Mouse (Mus musculus) hindbrain, embryonic 16.5 days (tissue): Measurements from ENCODE around the gene Atxn2. TPM values are rescaled to one million over a fixed set of nuclear protein-coding genes. Genes with fewer than 3 reads are reported as not detected.

Experiments used
- ATAC-seq: fragments of 200-750 bp; cut with Nextera tagmentation; 2 replicates; pipeline ENCODE4 v1.8.0; 2017; ENCODE audit warnings: moderate TSS enrichment, moderate library complexity
- H3K27ac ChIP-seq: fragments of 300-500 bp; sonication (generic); 2 replicates; pipeline ENCODE4 v1.5.1; 2014; ENCODE audit warnings: low read depth, mild to moderate bottlenecking, control low read depth, low read length, moderate library complexity
- H3K27me3 ChIP-seq: fragments of 300-500 bp; sonication (generic); replicated peaks from 2 replicates; pipeline ENCODE4 v1.6.1; 2014; ENCODE audit warnings: low read length; ENCODE audit not compliant: control insufficient read depth, insufficient read depth
- H3K36me3 ChIP-seq: fragments of 300-500 bp; sonication (generic); 2 replicates; pipeline ENCODE4 v1.6.1; 2014; ENCODE audit warnings: mild to moderate bottlenecking, low read length, moderate library complexity, mixed read lengths; ENCODE audit not compliant: control insufficient read depth, insufficient read depth
- H3K4me1 ChIP-seq: fragments of 300-500 bp; sonication (generic); 2 replicates; pipeline ENCODE4 v1.6.1; 2014; ENCODE audit warnings: low read depth, low read length; ENCODE audit not compliant: control insufficient read depth, insufficient read depth
- H3K4me2 ChIP-seq: fragments of 300-500 bp; sonication (generic); 2 replicates; pipeline ENCODE4 v1.6.1; 2014; ENCODE audit warnings: mild to moderate bottlenecking, low read length, control low read depth, moderate library complexity
- H3K4me3 ChIP-seq: fragments of 300-500 bp; sonication (generic); 2 replicates; pipeline ENCODE4 v1.5.1; 2014; ENCODE audit warnings: mild to moderate bottlenecking, low read length, control low read depth, moderate library complexity
- H3K9ac ChIP-seq: fragments of 300-500 bp; sonication (generic); 2 replicates; pipeline ENCODE4 v1.6.1; 2014; ENCODE audit warnings: low read depth, mild to moderate bottlenecking, control low read depth, low read length, moderate library complexity
- H3K9me3 ChIP-seq: fragments of 300-500 bp; sonication (generic); 2 replicates; pipeline ENCODE4 v1.6.1; 2014; ENCODE audit warnings: mild to moderate bottlenecking, low read length, moderate library complexity; ENCODE audit not compliant: control insufficient read depth
- WGBS: fragments of 180-500 bp; shearing (Covaris S2); extraction: QIAGEN DNeasy Blood & Tissue Kit; methylation state at CpG from one replicate; pipeline ENCODE4 v1.1.7; 2014; 5-methylcytosine and 5-hydroxymethylcytosine counted together
- polyA plus RNA-seq: library from polyadenylated mRNA; unstranded; fragments of >200 nt; fragmentation: Nextera tagmentation; extraction: Ambion mirVana; gene quantifications from 2 replicates; pipeline ENCODE4 v1.2.1, GENCODE M21; 2015

The Atxn2 gene
- polyA plus RNA-seq, 1 experiment from 2014 or later: 53.9 TPM

DNA sequence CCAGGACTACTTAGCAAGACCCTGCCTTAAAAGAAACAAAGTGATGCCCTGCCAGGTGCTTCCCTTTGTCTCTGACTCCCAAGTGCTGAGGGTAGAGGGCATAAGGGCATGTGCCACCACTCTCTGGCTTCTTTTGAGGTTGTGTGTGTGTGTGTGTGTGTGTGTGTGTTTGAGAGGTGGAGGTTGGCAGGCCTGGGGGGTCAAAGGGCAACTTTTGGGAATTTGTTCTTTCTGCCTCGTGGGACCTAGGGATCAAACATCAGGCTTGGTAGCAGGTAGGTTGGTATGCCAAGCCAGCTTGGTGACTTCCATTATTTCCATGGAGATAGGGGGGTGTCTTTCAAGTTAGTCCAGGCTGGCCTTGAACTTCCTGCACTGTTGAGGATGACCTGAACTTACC, 7.8 kb upstream of the Atxn2 start:
- WGBS: 68% methylated on average over 1 of the region's 1 CpGs
- H3K27ac ChIP-seq: no peak overlapping the region
- H3K4me2 ChIP-seq: no peak overlapping the region
- no peaks in the 10 kb centered on the region for H3K9me3 ChIP-seq
- no peaks in the 10 kb centered on the region; the same call in 1 of the 2 replicates for H3K27me3 ChIP-seq
- ATAC-seq: no peak
- H3K4me3 ChIP-seq: no peak overlapping the region
- H3K9ac ChIP-seq: no peak overlapping the region
- peaks cover 2% of the 10 kb centered on the region; the same call in 1 of the 2 replicates for H3K4me1 ChIP-seq
- H3K36me3 ChIP-seq: no peaks in the 10 kb centered on the region

DNA sequence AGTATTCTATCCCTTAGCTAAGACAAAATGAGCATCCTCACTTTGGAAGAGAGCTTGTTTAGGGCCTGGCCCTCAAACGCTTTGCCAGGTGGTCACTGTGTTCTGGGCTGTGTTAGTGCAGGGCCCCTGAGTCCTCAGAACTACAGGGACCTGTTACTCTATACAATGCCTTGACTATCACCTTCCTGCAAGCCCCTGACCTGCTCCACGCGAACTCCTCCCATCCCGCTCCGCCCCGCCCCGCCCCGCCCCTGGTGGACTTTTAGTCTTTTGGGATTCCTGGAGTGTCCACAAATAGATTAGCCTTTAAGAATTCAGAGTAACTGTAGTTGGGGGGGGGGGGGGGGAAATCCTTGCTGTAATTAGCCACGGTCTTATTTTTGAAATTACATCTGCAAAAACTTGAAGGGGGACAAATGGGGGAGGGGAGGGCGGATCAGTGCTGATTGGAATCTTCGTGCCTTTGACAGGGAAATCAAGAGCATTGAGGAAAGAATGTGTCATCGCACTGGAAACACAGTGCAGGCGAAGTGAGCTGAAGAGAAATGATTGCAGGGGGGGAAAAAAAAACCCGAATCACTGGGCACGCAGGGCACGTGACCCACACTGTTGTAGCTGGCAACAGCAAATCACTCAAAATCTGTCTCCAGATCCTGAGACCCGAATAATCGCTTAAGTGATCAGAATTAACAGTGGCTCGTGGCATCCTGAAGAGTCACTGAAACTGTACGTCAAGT, 6.5 kb upstream of the Atxn2 start:
- no peak overlapping the region for H3K27ac ChIP-seq
- no peaks in the 10 kb centered on the region for H3K9me3 ChIP-seq
- H3K4me3 ChIP-seq: peak overlapping the region; percentile 25
- ATAC-seq: no peak
- H3K4me2 ChIP-seq: peak overlapping the region; percentile 61
- H3K9ac ChIP-seq: peak overlapping the region; percentile 31; the same call in 1 of the 2 replicates
- no peaks in the 10 kb centered on the region for H3K36me3 ChIP-seq
- 5% methylated on average over 20 of the region's 20 CpGs for WGBS
- peaks cover 2% of the 10 kb centered on the region; the same call in 1 of the 2 replicates for H3K4me1 ChIP-seq
- H3K27me3 ChIP-seq: no peaks in the 10 kb centered on the region

DNA sequence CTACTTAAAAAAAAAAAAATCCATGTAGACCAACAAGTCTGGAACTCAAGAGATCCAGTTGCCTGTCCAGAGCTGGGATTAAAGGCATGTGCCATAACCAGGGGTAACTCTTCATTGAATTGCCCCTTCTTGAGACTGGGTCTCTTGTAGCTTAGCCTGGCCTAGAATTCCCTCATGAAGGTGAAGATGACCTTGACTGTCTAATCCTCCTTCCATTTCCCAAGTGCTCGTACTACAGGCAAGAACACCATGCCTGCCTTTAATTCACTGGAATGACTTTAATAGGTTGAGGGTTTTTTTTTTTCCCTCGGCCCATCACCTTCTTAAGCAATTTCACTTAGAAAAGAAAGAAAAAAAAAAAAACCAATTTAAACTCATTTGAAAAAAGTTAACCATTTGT, 735 bp upstream of the Atxn2 start:
- no peaks in the 10 kb centered on the region for H3K9me3 ChIP-seq
- H3K4me2 ChIP-seq: peak overlapping the region; percentile 90
- H3K27me3 ChIP-seq: no peaks in the 10 kb centered on the region
- no peak for ATAC-seq
- no peak overlapping the region for H3K27ac ChIP-seq
- H3K4me1 ChIP-seq: peaks cover 16% of the 10 kb centered on the region
- H3K36me3 ChIP-seq: no peaks in the 10 kb centered on the region
- H3K4me3 ChIP-seq: no peak overlapping the region
- H3K9ac ChIP-seq: no peak overlapping the region
- 45% methylated on average over 2 of the region's 2 CpGs for WGBS

DNA sequence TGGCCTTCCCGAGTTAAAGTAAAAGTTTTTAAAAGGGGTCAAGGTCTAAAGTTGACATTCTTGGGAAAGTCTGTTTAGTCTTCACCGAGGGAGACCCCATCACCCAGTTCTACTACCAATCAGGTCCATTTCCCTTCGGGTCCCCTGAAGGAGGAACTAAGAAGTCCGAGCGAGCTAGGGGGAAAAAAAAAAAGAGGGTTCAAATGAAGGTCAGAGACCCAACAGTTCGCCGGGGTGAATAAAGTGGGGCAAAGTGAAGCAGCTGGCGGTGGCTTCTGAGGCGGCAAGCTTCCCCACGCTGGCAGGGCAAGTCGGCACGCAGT, 325 bp upstream of the Atxn2 start:
- Histone ChIP-seq H3K4me2 (peak overlapping the region; percentile 90), H3K4me3 (peak overlapping the region; percentile 99), H3K27ac (peak overlapping the region; percentile 99), H3K36me3 (no peaks in the 10 kb centered on the region), H3K9me3 (no peaks in the 10 kb centered on the region), H3K4me1 (peaks cover 21% of the 10 kb centered on the region), H3K9ac (peak overlapping the region; percentile 97), H3K27me3 (no peaks in the 10 kb centered on the region)
- under 1% methylated on average over 12 of the region's 12 CpGs for WGBS
- no peak for ATAC-seq

DNA sequence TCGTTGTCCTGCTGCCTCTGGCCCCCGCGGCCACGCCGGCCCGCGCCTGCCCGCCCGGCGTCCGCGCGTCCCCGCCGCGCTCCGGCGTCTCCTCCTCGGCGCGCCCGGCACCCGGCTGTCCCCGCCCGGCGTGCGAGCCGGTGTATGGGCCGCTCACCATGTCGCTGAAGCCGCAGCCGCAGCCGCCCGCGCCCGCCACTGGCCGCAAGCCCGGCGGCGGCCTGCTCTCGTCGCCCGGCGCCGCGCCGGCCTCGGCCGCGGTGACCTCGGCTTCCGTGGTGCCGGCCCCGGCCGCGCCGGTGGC, 743 bp downstream of the Atxn2 start:
- Histone ChIP-seq H3K36me3 (no peaks in the 10 kb centered on the region), H3K9me3 (no peaks in the 10 kb centered on the region), H3K27ac (peak overlapping the region; percentile 99), H3K27me3 (no peaks in the 10 kb centered on the region), H3K9ac (peak overlapping the region; percentile 97), H3K4me1 (peaks cover 25% of the 10 kb centered on the region), H3K4me2 (peak overlapping the region; percentile 94), H3K4me3 (peak overlapping the region; percentile 99)
- WGBS: 0% methylated on average over 25 of the region's 57 CpGs
- peak; percentile 57 for ATAC-seq

DNA sequence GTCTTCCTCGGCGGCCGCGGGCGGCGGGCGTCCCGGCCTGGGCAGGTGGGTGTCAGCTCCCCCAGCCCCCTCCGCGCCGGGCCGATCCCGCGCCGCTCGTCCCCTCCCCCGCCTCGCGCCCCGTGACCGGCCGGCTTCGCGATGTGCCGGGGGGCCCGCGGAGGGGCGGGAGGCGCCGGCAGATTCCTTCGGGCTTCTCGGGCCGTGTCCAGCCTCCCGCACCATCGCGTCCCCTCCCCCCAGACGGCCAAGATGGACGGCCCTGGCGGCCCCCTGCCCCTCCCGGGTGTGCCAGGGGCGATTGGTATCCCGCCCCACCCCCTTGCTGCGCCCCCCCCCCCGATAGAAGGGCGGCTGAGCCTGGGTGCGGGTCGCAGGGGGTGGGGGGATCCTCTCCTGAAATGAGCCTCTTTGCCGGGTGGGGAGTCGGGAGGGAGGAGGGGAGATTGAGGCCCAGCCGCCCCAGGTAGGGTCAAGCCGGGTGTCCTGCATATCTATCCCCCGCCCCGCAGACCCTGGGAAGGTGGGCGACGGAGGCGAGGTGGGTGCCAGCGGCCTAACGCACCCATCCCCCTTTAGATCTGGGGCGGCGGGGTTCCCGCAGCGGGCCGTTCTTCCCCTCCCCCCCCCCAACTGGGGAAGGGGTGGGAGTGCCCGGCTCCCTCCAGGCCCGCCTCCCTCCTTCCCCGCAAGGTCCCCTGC, 1.2 kb downstream of the Atxn2 start:
- peak overlapping the region; percentile 94 for H3K4me2 ChIP-seq
- peak; percentile 40 for ATAC-seq
- H3K9ac ChIP-seq: peak overlapping the region; percentile 97
- peak overlapping the region; percentile 99 for H3K27ac ChIP-seq
- H3K36me3 ChIP-seq: no peaks in the 10 kb centered on the region
- H3K9me3 ChIP-seq: no peaks in the 10 kb centered on the region
- no peaks in the 10 kb centered on the region for H3K27me3 ChIP-seq
- H3K4me1 ChIP-seq: peaks cover 25% of the 10 kb centered on the region
- peak overlapping the region; percentile 99 for H3K4me3 ChIP-seq
- WGBS: 0% methylated on average over 21 of the region's 66 CpGs

DNA sequence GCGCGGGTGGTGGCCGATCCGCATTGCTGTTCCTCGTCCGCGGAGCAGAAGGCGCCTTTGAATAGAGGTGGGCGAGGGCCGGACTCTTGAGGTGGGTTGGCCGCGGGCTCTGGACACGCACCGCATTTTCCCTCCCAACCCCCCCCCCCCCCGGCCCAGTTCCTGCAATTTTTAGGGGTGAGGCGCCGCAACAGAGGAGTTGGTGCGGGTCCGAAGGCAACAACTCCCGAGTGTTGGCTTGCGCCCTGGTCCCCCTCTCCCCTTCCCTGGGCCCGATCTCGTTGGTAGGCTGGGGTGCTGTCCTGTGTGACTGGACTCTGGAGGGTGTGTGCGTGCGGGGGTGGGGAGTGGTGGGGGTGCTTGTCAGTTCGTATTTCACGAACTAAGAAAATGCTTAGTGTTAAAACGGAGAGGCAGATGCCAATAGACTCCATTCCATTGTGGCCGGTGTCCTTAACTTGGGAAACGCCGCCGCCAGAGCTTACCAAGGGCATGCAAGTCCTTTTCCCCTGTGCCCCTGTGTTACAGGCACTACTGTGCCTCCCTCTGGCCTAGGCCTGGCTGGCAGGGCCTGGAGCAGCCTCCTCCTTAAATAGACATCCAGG, 1.9 kb downstream of the Atxn2 start:
- ATAC-seq: peak; percentile 59
- Histone ChIP-seq H3K27ac (peak overlapping the region; percentile 99), H3K36me3 (no peaks in the 10 kb centered on the region), H3K4me1 (peaks cover 25% of the 10 kb centered on the region), H3K4me2 (peak overlapping the region; percentile 94), H3K9ac (peak overlapping the region; percentile 97), H3K9me3 (no peaks in the 10 kb centered on the region), H3K27me3 (no peaks in the 10 kb centered on the region), H3K4me3 (peak overlapping the region; percentile 99)
- WGBS: 0% methylated on average over 24 of the region's 32 CpGs

DNA sequence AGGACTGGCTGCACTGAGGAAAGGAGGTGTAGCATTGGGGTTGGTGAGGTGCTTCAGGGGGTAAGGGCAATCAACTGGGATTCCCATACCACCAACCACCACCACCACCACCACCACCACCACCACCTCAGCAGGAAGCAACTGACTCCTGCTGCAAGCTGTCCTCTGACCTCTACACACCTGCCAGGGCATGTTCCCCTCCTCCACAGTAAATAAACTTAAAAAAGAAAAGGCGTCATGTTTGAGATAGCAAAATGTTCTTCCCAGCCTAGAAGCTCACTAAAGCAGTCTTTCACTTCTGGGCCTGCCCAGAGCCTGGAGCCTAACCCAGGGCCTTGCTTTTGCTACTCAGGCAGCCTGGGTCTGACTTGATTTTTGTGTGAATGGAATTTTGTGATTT, 3.2 kb downstream of the Atxn2 start:
- ATAC-seq: no peak
- Histone ChIP-seq H3K4me2 (peak overlapping the region; percentile 94; the same call in 1 of the 2 replicates), H3K4me3 (no peak overlapping the region), H3K27me3 (no peaks in the 10 kb centered on the region), H3K27ac (no peak overlapping the region), H3K4me1 (peaks cover 28% of the 10 kb centered on the region), H3K9ac (no peak overlapping the region), H3K36me3 (no peaks in the 10 kb centered on the region), H3K9me3 (no peaks in the 10 kb centered on the region)
- WGBS: 94% methylated on average over 1 of the region's 1 CpGs

DNA sequence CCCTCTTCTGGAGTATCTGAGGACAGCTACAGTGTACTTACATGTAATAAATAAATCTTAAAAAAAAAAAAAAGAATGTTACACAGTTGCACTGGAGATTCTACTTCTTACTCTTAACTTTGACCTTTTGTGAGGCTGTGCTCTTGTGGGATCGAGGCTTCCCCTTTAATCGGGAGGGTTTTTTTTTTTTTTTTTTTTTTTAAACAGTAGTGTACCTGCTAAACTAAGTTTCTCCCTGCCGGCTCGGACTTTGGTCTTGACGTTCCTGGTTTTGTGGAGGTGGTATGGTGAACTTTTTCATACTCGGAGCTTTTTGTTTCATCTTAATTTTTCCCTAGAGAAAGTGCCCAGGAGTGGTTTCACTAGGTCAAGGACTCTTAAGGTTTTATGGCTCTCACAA, 3.8 kb downstream of the Atxn2 start:
- no peaks in the 10 kb centered on the region for H3K36me3 ChIP-seq
- H3K9me3 ChIP-seq: no peaks in the 10 kb centered on the region
- peaks cover 32% of the 10 kb centered on the region for H3K4me1 ChIP-seq
- H3K4me3 ChIP-seq: no peak overlapping the region
- no peak for ATAC-seq
- H3K4me2 ChIP-seq: no peak overlapping the region
- no peak overlapping the region for H3K9ac ChIP-seq
- 86% methylated on average over 6 of the region's 6 CpGs for WGBS
- no peaks in the 10 kb centered on the region for H3K27me3 ChIP-seq
- no peak overlapping the region for H3K27ac ChIP-seq
